ENCODE assay signal across 21 mouse cellular contexts in the genomic region with DNA sequence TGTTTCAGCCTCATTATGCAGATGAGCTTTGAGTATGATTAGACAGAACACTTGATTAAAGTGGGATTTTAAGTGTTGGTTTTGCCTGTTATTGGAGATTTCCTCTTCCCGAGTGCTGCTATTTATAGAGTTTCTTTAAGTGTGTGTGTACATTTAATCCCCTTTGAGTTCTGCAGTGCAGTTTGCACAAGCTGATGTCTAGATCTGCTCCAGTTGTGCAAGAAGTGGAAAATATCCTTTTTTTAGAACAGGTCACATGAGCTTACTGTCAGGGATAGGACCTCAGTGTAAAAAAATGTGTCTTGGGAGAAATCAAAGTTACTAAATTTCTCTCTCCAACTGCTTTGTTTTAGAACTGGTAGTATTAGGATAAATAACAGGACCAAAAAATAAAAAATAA. TPM values are rescaled to one million over a fixed set of nuclear protein-coding genes. Genes with fewer than 3 reads are reported as not detected.
DNase-seq lines count a peak whose midpoint lies in the region; ATAC-seq and TF ChIP-seq lines count a peak whose summit lies in the region.
"Had no signal": no experiment of that assay in that cellular context is flagged by ENCODE, and none has a peak within 500 bp of the region (broad histone marks: within the 10 kb centered on the region; RNA-seq: fewer than 3 reads in every experiment).

No protein-coding gene starts in this region.

- 27% methylated on average over 1 of the region's 1 CpGs for WGBS in embryonic facial prominence, embryonic 14.5 days
- 65% methylated on average over 1 of the region's 1 CpGs for WGBS in embryonic facial prominence, embryonic 10.5 days
- WGBS in kidney, adult 2 months = 54% methylated on average over 1 of the region's 1 CpGs

- no peaks in the 10 kb centered on the region for H3K9me3 ChIP-seq in embryonic facial prominence, embryonic 14.5 days (ENCODE audit: control insufficient read depth, low read length)
- H3K9me3 ChIP-seq in embryonic facial prominence, embryonic 10.5 days = no peaks in the 10 kb centered on the region
- H3K9me3 ChIP-seq: heart, embryonic 12.5 days; midbrain, embryonic 10.5 days had no signal

- no peaks in the 10 kb centered on the region for H3K36me3 ChIP-seq in embryonic facial prominence, embryonic 14.5 days (ENCODE audit: control insufficient read depth, insufficient read depth, low read length)
- no peaks in the 10 kb centered on the region for H3K36me3 ChIP-seq in embryonic facial prominence, embryonic 10.5 days (replicated peaks)
- H3K36me3 ChIP-seq in kidney, adult 2 months (ENCODE audit: control insufficient read depth, insufficient read depth, low read length) = no peaks in the 10 kb centered on the region
- H3K36me3 ChIP-seq: G1E; heart, embryonic 12.5 days; midbrain, embryonic 10.5 days had no signal

- H3K4me3 ChIP-seq in embryonic facial prominence, embryonic 14.5 days (ENCODE audit: low read depth, low read length) = no peak overlapping the region
- no peak overlapping the region for H3K4me3 ChIP-seq in embryonic facial prominence, embryonic 10.5 days
- no peak overlapping the region for H3K4me3 ChIP-seq in kidney, adult 2 months (ENCODE audit: insufficient read depth, low read depth, low read length)
- H3K4me3 ChIP-seq: heart, embryonic 12.5 days; midbrain, embryonic 10.5 days had no signal

- no peaks in the 10 kb centered on the region for H3K27me3 ChIP-seq in embryonic facial prominence, embryonic 14.5 days (replicated peaks; ENCODE audit: control insufficient read depth, insufficient read depth, low read length)
- H3K27me3 ChIP-seq in embryonic facial prominence, embryonic 10.5 days (replicated peaks; ENCODE audit: low read depth, poor library complexity, severe bottlenecking) = 0 out of 2 replicates have a peak, but pooled peaks cover 4% of the 10 kb centered on the region
- no peaks in the 10 kb centered on the region for H3K27me3 ChIP-seq in kidney, adult 2 months (replicated peaks; ENCODE audit: control insufficient read depth, insufficient read depth, low read length)
- H3K27me3 ChIP-seq: heart, embryonic 12.5 days had no signal

- no peak overlapping the region for H3K9ac ChIP-seq in embryonic facial prominence, embryonic 14.5 days (ENCODE audit: low read depth, low read length)
- H3K9ac ChIP-seq: heart, embryonic 12.5 days had no signal

- no peak for TF ChIP-seq CTCF in kidney, adult 2 months (conservative IDR thresholded peaks at IDR 0.05; ENCODE audit: insufficient read depth, insufficient read length, low read depth, low read length)

- no peak for ATAC-seq in embryonic facial prominence, embryonic 14.5 days (ENCODE audit: low read depth)
- no peak for ATAC-seq in megakaryocyte-erythroid progenitor cell, adult 5-6 weeks (replicated peaks; ENCODE audit: low FRiP score, low TSS enrichment, poor library complexity, severe bottlenecking)
- ATAC-seq: CD4-positive, CD25-positive, alpha-beta regulatory T cell, adult 4 months; hindbrain, embryonic 16.5 days; intestine, embryonic 16.5 days had no signal

- no peak overlapping the region for H3K4me2 ChIP-seq in embryonic facial prominence, embryonic 14.5 days (ENCODE audit: low read depth, low read length)
- H3K4me2 ChIP-seq: heart, embryonic 12.5 days had no signal

- no peak for TF ChIP-seq POLR2A in kidney, adult 2 months (IDR thresholded peaks at IDR 0.05; ENCODE audit: low read depth, low read length)

- peak; percentile 29 for DNase-seq in embryonic facial prominence, embryonic 14.5 days (ENCODE audit: low spot score)
- no peak for DNase-seq in embryonic facial prominence, embryonic 10.5 days (ENCODE audit: low spot score)
- peak; percentile 19 for DNase-seq in kidney, adult 2 months
- no peak for DNase-seq in kidney, adult 8-10 months
- DNase-seq in lung, postnatal 36 days = peak; percentile 53
- no peak for DNase-seq in lung, postnatal 14 days
- DNase-seq in layer of hippocampus, adult 9-10 months (ENCODE audit: low spot score) = no peak
- DNase-seq: adrenal gland, postnatal 25 days; cerebellum, adult 11-12 months; cerebellum, postnatal 25 days; heart, postnatal 4 days; kidney, postnatal 10 days; liver; right cerebral cortex, adult 18-20 months had no signal

- no peak overlapping the region for H3K27ac ChIP-seq in embryonic facial prominence, embryonic 14.5 days (replicated peaks; ENCODE audit: low read depth, low read length)
- H3K27ac ChIP-seq in embryonic facial prominence, embryonic 10.5 days (replicated peaks) = no peak overlapping the region
- H3K27ac ChIP-seq in kidney, adult 2 months (ENCODE audit: insufficient read depth, low read depth, low read length) = peak overlapping the region; percentile 16; the same call in 1 of the 2 replicates
- H3K27ac ChIP-seq: midbrain, embryonic 10.5 days had no signal

- peaks cover 7% of the 10 kb centered on the region; the same call in 1 of the 2 replicates for H3K4me1 ChIP-seq in embryonic facial prominence, embryonic 14.5 days (ENCODE audit: control insufficient read depth, insufficient read depth, low read length)
- peaks cover 9% of the 10 kb centered on the region for H3K4me1 ChIP-seq in embryonic facial prominence, embryonic 10.5 days
- peaks cover 9% of the 10 kb centered on the region; the same call in 1 of the 2 replicates for H3K4me1 ChIP-seq in kidney, adult 2 months (ENCODE audit: control insufficient read depth, insufficient read depth, low read length)

RNA-seq across cellular contexts. Expression of a gene that starts 8.9 kb away (rescaled TPM):
- polyA plus RNA-seq in embryonic facial prominence, embryonic 14.5 days (2014; fragmentation: Nextera tagmentation; extraction: Ambion mirVana) = 3.0 and 3.1 TPM in 2 replicates
- polyA plus RNA-seq in embryonic facial prominence, embryonic 10.5 days (2016; fragmentation: Nextera tagmentation; extraction: Ambion mirVana) = 2.1 and 2.6 TPM in 2 replicates
- 8.3 and 9.9 TPM in 2 replicates for polyA plus RNA-seq in kidney, adult 2 months (2012; rRNA removed)
- total RNA-seq in megakaryocyte-erythroid progenitor cell, adult 5-6 weeks (2014; fragmentation: Nextera tagmentation) = 1.0 and 1.7 TPM in 2 replicates
- 1.6 and 2.8 TPM in 2 replicates for total RNA-seq in megakaryocyte-erythroid progenitor cell, adult 5-6 weeks (2017)
- polyA plus RNA-seq: G1E had no signal

Comparison
In these comparisons a context has a peak if more than half of its experiments do, and no peak if none do; other contexts are left out.
1. DNase-seq: peak in embryonic facial prominence, embryonic 14.5 days (single experiment), kidney, adult 2 months (single experiment) and lung, postnatal 36 days (single experiment); none in embryonic facial prominence, embryonic 10.5 days (single experiment), kidney, adult 8-10 months (0 of 2), lung, postnatal 14 days (single experiment) and layer of hippocampus, adult 9-10 months (single experiment).